Mouse (Mus musculus): Measurements from ENCODE around the gene Gm39653. TPM values are rescaled to one million over a fixed set of nuclear protein-coding genes. Genes with fewer than 3 reads are reported as not detected.
"Not testable (repeated sequence)": the region's sequence is repeated elsewhere in the genome, so short reads cannot be mapped to it uniquely, and the experiment has no call there.

Gene Gm39653
- not detected for total RNA-seq (2021)

DNA sequence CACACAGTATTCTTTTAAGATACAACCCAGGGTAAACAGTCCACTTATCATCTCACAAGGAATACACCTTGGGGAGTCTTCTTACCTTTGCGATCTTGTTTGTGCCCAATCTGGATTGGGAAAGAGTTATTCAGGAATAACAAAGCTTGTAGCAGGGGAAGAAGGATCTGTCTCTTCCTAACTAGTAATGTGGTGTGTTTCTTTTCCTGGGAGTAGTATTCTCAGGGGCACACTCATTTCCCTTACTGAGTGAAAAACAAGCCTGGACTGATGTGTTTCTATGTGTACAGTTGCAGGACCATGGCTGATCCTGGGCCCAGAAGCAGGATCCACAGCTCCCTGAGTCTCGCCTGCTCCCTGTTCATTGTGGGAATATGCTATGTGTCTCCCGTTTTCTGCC lies at the start of gene Gm39653:
Gene Gm39653 (plus strand): TSS at position 301 of the 400 bp plus-strand sequence.
- intact Hi-C loops (cut with DNase I), result no loop called here
- no peak for DNase-seq

DNA sequence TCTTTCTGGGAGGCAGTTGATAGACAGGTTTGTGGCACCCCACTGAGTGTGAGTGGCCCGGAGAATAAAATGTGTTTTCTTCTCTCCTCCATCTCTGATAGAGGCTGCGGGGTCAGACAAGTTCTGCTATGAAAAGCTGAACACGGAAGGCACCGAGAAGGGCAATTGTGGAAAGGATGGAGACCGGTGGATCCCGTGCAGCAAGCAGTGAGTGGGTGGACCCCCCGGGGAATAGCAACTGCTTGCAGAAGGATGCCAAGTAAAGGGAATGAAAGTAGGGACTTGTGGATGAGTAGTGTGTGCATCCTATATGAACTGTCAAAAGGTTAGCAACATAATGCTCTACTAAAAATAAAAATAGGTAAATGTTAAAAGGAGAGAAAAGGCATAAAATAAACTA lies 49.3 kb upstream of the Gm39653 start:
- intact Hi-C loops (cut with DNase I), result no loop called here
- no peak for DNase-seq

DNA sequence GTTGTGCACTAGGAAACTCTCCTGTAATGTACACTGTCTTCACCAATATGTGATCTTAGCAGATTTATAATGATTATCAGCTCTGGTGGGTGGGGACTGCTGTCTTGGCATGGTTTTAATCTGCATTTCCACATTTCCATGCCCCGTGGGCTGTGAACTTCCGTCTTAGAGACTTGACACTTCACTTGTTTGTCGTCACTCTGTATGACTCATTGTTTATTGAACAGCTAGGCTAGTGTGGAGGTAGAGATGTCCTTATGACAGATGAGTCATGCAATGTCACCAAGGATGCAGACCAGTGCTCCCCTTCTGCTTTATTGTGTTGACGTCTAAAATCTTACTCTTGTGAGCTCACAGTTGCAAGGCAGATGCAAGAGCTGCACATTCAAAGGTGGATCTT lies 48.7 kb upstream of the Gm39653 start:
- intact Hi-C loops (cut with DNase I), result no loop called here
- no peak for DNase-seq

DNA sequence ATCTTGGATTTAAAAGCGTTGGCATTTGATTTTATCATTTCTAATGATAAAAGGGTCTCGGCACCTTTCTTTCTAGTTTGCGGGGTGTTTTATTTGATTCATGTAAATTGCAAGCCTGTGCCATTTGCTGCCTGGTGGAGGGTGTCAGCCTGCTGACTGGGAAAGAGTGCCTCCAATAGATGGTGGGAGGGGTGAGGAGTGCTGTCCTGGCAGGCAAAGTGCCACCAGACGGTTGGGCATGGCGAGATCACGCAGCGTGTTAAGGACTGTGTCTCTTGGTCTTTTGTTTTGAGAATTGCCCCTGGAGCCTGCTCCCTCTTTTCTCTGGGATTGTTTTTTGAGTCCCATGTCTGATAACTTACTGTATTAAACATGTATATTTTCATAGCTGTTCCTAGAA lies 43.5 kb upstream of the Gm39653 start:
- intact Hi-C loops (cut with DNase I), result no loop called here
- no peak for DNase-seq

DNA sequence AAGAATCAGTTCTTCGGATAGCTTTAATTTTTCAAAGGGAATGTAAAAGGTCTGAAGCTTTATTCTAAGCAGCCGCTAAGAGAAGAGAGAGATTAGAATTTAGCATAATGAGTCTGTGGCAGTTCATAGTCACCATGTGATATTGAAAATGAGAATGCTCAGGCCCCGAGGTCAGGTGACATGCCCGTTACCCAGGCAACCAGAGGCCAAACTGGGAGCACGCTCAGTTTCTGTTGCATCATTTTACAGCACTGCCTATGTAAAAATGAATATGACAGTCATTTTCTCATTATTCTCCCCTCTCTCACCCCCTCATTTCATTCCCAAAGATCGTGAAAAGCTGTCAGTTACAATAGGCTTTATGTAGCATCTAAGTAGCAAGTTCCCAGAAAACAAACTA lies 42.3 kb upstream of the Gm39653 start:
- DNase-seq, result no peak
- intact Hi-C loops (cut with DNase I), result no loop called here

DNA sequence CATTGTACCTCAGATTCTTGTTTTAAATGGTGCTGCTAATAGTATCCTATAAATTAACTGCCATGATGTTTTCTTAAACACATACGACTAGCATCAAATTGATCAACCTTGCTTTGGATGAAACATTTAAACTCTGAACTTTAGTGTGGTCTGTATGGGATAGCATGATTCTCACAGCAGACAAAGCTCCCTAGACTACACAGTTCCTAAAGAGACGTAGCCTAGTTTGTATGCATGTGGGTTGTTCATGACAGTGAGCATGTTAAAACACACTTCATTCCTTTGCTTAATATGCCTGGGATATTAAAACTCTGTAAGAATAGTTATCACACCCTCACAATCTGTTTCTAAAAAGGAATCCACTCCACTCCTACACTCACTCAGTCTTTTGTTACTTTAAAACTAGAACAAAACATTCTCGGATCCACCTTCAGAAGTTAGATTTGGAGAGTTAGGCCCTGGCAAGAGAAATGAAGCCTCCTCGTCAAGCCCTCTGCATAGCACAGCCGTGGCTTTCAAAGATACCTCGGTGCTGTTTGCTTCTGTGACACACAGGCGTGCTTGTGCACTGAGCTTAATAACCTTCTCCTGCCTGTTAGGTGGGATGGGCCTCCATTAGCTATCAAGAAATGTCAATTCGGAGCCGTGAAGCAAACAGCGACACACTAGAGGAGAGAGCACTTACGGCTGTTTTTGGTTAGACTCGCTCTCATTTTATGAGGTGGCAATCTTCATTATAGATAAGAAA lies 41.7 kb upstream of the Gm39653 start:
- no peak for DNase-seq
- intact Hi-C loops (cut with DNase I), result no loop called here

DNA sequence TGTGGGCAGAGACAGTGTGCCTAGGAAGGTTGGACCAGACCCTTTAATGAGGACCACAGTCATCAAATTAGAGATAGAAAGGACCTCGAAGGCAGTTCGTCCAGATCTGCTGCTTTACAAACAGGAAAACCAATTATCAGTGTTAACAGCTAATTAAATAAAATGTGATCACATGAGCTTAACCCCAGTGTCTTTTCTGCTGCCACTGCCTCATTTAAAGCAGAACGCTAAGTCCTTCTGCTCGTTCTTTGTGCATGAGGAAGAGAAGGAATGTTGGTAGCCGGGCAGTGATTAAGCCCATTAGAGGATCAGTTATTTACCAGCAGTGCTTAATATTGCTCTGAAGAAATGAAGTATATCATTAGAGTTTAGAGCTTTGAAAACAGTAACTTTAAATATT lies 39.0 kb upstream of the Gm39653 start:
- intact Hi-C loops (cut with DNase I), result no loop called here
- no peak for DNase-seq

DNA sequence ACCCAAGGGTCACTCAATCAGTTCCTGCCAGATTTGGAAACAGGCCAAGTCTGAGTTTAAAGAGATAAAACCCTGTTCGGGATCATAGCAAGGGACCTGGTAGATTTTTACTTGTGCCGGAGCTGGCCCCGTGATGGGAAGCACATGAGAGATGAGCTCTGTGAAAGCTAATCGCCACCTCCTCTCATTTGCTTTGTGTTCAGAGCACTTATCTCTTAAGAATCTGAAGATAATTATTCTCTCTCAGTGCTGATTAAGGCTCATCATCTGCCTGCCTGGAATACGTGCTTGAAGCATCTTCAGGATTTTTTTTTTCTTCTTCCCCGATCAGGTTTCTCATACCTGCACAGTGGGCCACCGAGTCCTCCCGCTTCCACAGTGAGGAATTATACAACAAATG lies 36.6 kb upstream of the Gm39653 start:
- DNase-seq, result no peak

DNA sequence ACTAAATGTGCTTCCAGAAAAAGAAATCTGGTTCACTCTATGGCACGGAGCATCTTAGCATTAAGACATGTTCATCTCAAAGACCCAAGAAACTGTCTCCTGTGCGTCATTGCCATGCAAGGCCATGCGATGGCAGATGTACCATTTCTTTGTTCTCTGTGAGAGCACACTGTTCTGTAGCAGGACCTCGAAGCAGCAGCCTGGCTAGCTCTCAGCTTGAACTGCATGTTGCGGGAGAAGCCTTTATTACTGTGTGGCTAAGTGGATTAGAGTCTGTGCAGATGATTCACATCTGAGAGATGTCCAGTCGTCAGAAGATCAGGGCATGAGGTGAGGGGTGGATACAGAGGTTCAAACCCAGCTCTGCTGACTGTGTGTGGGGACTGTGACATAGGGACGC lies 28.9 kb upstream of the Gm39653 start:
- no peak for DNase-seq
- intact Hi-C loops (cut with DNase I), result no loop called here

More for the DNA sequence above, 36.6 kb upstream of the Gm39653 start:
- intact Hi-C loops (cut with DNase I), result no loop called here

DNA sequence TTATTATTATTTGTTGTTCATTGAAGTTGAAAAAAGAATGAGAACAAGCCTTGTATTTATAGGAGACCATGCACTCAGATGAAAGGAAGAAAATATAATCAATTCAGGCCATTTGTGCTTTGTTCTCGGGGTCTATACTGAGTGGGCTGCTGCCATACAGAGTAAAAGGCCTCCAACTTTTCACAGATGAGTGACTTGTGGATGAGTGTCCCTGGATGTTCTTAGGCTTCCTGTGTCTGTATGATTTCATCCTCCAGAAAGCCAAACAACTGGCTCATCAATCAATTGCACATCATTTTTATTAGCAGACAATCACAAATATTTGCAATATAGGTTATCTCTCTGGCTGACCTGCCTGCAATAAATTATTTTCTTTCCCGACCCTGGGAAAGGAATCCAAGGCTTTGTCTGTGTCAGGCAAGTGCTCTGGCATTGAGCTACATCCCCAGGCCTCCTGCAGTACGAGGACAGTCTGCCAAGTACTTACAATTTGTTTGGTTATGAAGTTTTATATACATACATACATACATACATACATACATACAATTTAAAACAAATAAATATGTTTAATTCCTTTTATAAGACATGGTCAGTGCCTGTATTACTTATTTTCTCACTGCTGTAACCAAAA lies 11.8 kb upstream of the Gm39653 start:
- intact Hi-C loops (cut with DNase I), result no loop called here
- DNase-seq, result no peak

DNA sequence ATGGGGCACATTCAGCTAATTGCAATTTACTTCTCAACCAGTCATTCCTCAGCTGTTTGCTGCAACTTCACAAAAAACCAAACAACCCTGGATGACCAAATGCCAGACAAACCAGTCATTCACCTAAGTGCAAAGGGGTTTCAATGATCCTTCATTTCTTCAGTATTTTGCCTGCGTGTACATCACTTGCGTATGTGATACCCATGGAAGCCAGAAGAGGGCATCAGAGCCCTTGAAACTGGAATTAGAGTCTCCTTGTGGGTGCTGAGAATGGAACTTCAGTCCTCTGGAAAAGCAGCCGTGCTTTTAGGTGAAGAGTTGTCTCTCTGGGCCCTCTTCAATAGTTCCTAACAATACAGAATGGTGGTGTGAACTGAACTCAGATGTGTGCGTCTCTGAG lies 6.2 kb upstream of the Gm39653 start:
- intact Hi-C loops (cut with DNase I), result no loop called here
- DNase-seq, result no peak

DNA sequence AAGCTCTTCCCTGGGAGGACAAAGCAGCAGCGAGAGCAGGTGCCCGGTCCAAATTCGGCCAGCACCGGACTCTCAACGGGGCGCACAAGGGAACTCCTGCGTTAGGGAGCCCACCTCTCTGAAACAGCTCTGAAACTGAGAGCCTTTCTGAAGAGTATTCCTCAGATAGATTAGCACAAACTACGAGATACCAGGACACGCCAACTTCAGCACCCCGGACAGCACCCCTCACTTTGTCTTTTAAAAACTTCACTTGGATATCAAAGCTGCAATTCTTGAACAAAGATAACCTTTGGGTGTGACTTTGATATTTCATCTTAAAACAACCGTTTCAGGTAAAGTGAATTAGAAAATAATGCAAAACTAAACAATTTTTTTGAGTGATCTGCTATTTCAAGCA lies 1.2 kb upstream of the Gm39653 start:
- intact Hi-C loops (cut with DNase I), result no loop called here
- DNase-seq, result peak; percentile 53 to 65

DNA sequence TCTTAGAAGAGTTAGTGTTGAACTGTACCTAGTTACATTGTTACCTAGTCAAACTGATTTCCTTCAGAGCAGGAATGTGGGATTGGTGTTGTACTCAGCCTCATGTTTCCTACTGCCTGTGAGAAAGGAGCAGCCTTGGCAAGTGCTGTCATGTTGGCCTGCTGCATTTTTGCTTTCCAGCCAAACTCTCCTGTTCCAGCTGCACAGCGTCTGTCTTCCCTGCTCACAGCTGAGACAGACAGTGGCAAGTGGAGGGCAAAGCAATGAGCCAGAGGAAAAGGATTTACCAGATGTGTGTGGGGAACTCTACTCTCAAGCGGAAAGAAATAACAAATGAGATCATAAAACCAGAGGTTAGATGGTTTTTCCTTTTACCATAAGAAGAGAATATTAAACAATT lies 12.4 kb downstream of the Gm39653 start:
- DNase-seq, result peak; percentile 44 to 58
- intact Hi-C loops (cut with DNase I), result no loop called here

DNA sequence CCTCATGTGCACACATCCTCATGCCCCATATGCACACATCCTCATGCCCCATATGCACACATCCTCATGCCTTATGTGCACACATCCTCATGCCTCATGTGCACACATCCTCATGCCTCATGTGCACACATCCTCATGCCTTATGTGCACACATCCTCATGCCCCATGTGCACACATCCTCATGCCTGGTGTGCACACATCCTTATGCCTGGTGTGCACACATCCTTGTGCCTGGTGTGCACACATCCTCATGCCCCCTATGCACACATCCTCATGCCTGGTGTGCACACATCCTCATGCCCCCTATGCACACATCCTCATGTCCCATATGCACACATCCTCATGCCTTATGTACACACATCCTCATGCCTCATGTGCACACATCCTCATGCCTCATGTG lies 14.6 kb downstream of the Gm39653 start:
- DNase-seq; intact Hi-C loops (cut with DNase I): not testable (repeated sequence)

DNA sequence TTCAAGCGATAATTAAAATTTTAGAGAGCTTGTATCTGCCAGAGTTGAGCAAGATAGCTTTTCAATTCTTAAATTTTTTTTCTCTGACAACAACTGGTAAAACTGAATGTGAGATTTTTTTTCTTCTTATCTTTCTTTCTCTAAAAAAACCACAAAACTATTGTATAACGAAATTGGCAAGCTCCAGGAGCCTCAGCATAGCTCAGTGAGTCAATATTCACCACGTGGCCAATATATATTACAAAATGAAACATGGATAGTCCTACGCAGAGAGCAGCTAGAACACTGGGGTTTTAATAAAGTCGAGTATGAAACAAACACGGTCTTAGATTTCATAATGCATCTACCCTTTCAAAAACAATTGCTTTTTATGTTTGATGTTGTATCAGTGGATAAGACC lies 24.2 kb downstream of the Gm39653 start:
- intact Hi-C loops (cut with DNase I), result no loop called here
- DNase-seq, result no peak

DNA sequence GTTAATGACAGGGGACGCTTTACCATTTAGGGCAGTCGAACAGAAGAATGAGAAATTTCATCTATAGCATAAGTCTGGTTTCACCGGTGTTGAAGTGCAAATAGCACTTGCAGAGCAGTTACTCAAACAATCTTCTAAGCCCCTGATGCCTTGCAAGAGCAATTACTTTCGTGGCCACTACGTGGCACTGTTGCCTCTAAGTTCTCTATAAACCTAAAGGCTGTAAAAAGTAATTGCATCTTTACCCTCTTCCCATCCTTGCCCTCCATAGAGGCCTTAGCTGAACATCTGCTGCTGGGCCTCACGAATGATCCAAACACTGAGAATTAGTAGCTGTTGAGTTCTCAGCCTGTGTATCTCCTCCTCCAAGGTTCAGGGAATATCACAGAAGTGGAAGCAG lies 42.2 kb downstream of the Gm39653 start:
- DNase-seq, result peak; percentile 61 to 77
- intact Hi-C loops (cut with DNase I), result loop anchor here (2.0 to 5.0 kb wide), 4 partner anchors 791 to 1353 kb away; partner anchors contain the start of gene Mettl21a

DNA sequence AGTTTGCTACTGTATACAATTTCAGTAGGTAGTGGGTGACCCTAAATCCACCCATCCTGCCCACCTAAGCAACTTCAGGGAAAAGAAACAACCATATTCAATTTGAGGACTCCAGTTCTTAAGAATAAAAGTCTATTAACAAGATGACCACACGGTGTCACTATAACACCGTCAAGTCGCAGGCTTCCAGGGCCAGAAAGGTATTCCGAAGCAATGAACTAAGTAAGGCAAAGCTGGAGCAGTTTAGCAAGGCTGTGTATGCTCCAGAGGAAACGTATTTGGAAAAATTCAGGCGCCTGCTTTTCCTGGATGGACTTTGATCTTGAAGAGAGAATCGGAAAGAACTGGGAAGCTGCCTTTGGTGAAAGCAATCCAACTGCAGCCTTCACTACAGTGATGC lies 43.8 kb downstream of the Gm39653 start:
- peak; percentile 41 to 68 for DNase-seq

DNA sequence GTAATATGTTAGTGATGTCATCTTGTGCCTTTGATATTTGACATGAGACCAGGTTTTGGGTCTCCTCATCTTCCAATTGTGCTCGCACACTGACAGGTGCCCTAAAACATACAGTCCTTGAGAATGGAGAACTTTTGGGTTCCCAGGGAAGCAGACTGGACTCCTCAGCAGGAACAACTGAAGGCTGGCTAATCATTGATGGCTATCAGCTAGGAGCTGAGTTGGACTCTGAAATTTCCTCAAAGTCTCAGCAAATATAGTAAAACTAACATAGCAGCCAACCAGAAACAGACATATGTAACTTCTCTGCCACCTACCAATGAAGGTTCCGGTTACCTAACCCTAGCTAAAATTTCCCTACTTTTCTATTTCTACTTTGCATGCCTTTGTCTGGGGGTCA lies 50.3 kb downstream of the Gm39653 start:
- DNase-seq, result no peak
- intact Hi-C loops (cut with DNase I), result loop anchor here (5.0 to 10.0 kb wide), 4 partner anchors 96 to 1249 kb away; partner anchors contain the start of gene Klf7

More for the DNA sequence above, 43.8 kb downstream of the Gm39653 start:
- intact Hi-C loops (cut with DNase I), result loop anchor here (2.0 to 5.0 kb wide), 4 partner anchors 789 to 1351 kb away; partner anchors contain the start of gene Mettl21a

DNA sequence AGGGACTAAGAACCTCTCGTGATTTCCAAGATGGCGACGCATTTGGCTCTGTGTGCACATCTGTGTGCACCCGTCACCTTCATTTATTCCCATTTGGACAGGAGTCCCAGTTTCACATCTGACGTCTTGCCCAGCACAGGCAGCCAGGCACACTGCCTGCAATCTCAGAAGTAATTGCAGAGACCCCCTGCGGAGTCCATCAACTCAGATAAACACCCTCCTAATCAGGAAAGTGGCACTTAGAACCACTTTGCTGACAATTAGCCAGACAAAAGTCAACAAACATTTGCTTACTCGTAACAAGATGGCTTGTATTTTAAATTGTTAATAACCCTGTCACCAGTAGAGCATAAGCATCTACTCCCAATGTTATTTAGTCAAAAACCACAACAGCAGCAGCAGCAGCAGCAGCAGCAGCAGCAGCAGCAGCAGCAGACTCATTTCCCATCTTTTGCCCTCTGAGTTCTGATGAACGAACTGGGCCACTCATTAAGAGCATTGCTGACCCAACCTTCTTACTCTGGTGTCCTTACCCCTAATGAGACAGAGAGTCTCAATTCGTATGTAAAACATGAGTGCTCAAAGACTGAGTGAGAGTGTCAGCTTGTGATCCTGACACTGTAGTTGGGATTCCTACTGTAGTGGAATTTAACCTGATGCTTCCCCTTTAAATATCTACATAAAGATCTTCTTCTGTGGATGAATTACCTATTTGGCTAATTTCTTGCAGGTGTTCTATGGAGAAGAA lies 51.6 kb downstream of the Gm39653 start:
- intact Hi-C loops (cut with DNase I), result loop anchor here (5.0 to 10.0 kb wide), 4 partner anchors 95 to 1247 kb away; partner anchors contain the start of gene Klf7
- DNase-seq, result no peak

DNA sequence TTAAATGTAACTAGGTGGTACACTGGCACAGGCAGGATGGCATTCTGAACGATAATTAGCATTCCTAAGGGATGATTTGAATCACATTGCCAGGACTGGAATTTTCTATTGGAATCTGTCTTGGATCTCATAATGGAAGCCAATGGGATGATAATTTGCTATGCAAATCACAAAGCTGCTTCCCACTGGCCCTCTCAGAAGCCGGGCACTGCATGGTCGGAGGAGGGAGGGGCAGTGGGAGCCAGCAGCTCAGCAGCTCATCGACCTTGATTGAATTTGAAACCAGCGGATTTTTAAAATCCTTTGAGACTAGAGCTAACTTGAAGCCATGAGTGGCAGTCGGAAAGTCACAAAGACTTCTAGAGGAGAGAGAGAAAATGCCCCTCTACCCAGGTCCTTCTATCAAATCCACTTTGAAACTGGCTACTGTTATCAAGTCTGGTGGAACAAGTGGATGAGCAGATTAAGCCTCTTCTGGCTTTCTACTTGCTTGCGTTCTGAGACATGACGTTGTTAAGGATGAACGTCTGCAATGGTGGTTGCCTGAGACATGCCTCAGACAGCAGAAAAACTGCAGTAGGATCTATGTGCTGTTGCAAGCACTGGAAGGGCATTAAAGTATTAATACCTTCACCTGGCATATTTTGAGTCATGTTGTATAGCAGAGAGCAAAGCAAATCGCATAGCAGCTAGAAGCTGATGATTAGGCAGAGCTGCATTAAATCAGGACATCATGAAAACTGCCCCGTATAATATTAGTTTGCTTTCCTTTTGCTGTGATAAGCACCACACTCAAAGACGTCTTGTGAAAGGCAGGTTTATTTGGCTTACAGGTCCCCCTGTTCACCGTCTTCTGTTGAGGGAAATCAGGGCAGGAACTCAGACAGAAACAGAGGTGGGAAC lies 52.4 kb downstream of the Gm39653 start:
- no peak for DNase-seq
- intact Hi-C loops (cut with DNase I), result loop anchor here (1.0 to 10.0 kb wide), 6 partner anchors 94 to 1247 kb away; partner anchors contain the start of gene Klf7
